Mouse (Mus musculus) lung, embryonic 14.5 days (tissue): ENCODE measurements around the gene Nhlh2. TPM values are rescaled to one million over a fixed set of nuclear protein-coding genes. Genes with fewer than 3 reads are reported as not detected.

ENCODE experiments used
- ATAC-seq: fragments of 200-750 bp; cut with Nextera tagmentation; 2 replicates; pipeline ENCODE4 v1.8.0; 2017; ENCODE audit warnings: mild to moderate bottlenecking, moderate TSS enrichment, moderate library complexity; ENCODE audit not compliant: insufficient read depth
- DNase-seq: peaks from one replicate; pipeline ENCODE4 v3.0.0-alpha.2; 2015
- H3K27ac ChIP-seq: fragments of 300-500 bp; sonication (generic); 2 replicates; pipeline ENCODE4 v1.5.1; 2014; ENCODE audit warnings: low read depth, mild to moderate bottlenecking, moderate library complexity
- H3K27me3 ChIP-seq: fragments of 300-500 bp; sonication (generic); 2 replicates; pipeline ENCODE4 v1.6.1; 2014; ENCODE audit warnings: low read length, control low read depth; ENCODE audit not compliant: insufficient read depth
- H3K36me3 ChIP-seq: fragments of 300-500 bp; sonication (generic); 2 replicates; pipeline ENCODE4 v1.6.1; 2014; ENCODE audit warnings: control low read depth; ENCODE audit not compliant: insufficient read depth
- H3K4me1 ChIP-seq: fragments of 300-500 bp; sonication (generic); 2 replicates; pipeline ENCODE4 v1.6.1; 2014; ENCODE audit warnings: antibody characterized with exemption, control low read depth; ENCODE audit not compliant: insufficient read depth
- H3K4me2 ChIP-seq: fragments of 300-500 bp; sonication (generic); 2 replicates; pipeline ENCODE4 v1.6.1; 2014; ENCODE audit warnings: mild to moderate bottlenecking
- H3K4me3 ChIP-seq: fragments of 300-500 bp; sonication (generic); 2 replicates; pipeline ENCODE4 v1.5.1; 2014; ENCODE audit warnings: low read depth, low read length
- H3K9ac ChIP-seq: fragments of 300-500 bp; sonication (generic); 2 replicates; pipeline ENCODE4 v1.6.1; 2014
- H3K9me3 ChIP-seq: fragments of 300-500 bp; sonication (generic); 2 replicates; pipeline ENCODE4 v1.6.1; 2016; ENCODE audit warnings: low read depth, low read length, control low read depth
- CTCF ChIP-seq: IDR thresholded peaks from 2 replicates; pipeline ENCODE4 v1.5.1; 2016; ENCODE audit warnings: antibody characterized with exemption, low read depth
- WGBS: fragments of 180-500 bp; shearing (Covaris S2); extraction: QIAGEN DNeasy Blood & Tissue Kit; methylation state at CpG from one replicate; pipeline ENCODE4 v1.1.7; 2014; 5-methylcytosine and 5-hydroxymethylcytosine counted together
- polyA plus RNA-seq: library from polyadenylated mRNA; unstranded; fragments of >200 nt; fragmentation: Nextera tagmentation; extraction: Ambion mirVana; gene quantifications from 2 replicates; pipeline ENCODE4 v1.2.1, GENCODE M21; 2014

The Nhlh2 gene
- polyA plus RNA-seq, 1 experiment from 2014 or later: not detected

DNA sequence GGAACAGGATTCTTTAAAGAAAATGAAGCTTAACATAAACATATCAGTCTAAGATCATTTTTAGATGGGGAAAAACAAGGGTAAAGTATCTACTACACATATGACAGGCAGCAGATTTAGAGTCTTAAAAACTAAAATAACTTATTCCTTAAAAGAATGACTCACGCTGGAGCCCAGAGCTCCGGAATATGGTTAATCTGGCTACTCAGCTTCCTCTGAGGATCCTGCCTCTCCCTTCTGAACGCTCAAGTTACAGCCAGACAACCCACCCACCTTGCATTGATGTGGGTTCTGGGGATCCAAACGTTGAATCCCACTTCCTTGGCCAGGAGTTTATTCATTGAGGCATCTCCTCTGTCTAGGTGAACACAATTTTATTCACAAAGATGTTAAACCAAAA is 26.0 kb upstream of the Nhlh2 start:
- H3K27me3 ChIP-seq: no peaks in the 10 kb centered on the region
- H3K4me2 ChIP-seq: no peak overlapping the region
- no peak for DNase-seq
- H3K9me3 ChIP-seq: no peaks in the 10 kb centered on the region
- no peak overlapping the region for H3K4me3 ChIP-seq
- no peak for TF ChIP-seq CTCF
- H3K9ac ChIP-seq: no peak overlapping the region
- H3K4me1 ChIP-seq: no peaks in the 10 kb centered on the region
- no peak overlapping the region for H3K27ac ChIP-seq
- H3K36me3 ChIP-seq: no peaks in the 10 kb centered on the region
- ATAC-seq: no peak
- WGBS: 51% methylated on average over 4 of the region's 4 CpGs

DNA sequence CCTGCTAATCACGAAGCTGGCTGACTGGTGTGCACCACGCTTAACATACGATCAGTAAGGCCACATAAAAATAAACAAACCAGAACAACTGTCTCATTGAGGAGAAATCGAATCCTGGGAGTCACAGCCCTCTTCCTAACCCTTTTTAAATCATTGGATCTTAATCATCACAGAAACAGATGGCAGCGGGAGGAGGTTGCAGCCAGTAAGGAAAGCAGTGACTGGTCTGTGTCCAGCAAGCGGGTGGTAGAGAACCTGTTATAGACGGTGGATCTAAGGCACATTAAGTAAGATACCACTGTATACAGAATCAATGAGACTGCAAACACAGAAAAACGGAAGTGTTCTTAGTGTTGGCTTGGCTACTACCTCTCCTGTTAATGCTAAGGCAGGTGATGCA is 24.2 kb upstream of the Nhlh2 start:
- no peak overlapping the region for H3K4me3 ChIP-seq
- H3K4me2 ChIP-seq: no peak overlapping the region
- no peak for TF ChIP-seq CTCF
- no peak for ATAC-seq
- no peak overlapping the region for H3K27ac ChIP-seq
- 50% methylated on average over 8 of the region's 8 CpGs for WGBS
- DNase-seq: no peak
- no peaks in the 10 kb centered on the region for H3K9me3 ChIP-seq
- H3K4me1 ChIP-seq: no peaks in the 10 kb centered on the region
- H3K27me3 ChIP-seq: no peaks in the 10 kb centered on the region
- no peaks in the 10 kb centered on the region for H3K36me3 ChIP-seq
- H3K9ac ChIP-seq: no peak overlapping the region

DNA sequence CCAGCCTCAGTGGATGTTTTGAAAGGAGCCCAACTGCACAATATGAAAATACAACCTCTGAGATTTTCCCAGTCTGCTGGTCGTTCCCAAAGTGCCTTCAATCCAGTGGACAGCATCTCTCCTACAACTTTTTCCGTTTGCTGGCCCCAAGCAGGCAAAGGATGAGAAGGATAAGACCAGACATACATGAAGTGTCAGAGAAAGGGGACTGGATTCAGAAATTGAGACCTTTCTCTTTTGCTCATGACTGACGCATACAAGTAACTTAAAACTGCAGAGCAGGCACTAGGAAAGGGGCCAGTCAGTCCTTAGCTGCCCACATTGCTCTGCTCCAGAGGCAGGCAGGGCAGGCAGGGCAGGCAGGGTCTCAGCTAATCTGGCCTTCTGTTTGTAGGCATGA is 19.7 kb upstream of the Nhlh2 start:
- no peak for TF ChIP-seq CTCF
- no peaks in the 10 kb centered on the region for H3K36me3 ChIP-seq
- H3K4me1 ChIP-seq: no peaks in the 10 kb centered on the region
- no peaks in the 10 kb centered on the region for H3K9me3 ChIP-seq
- no peak overlapping the region for H3K4me3 ChIP-seq
- no peak overlapping the region for H3K4me2 ChIP-seq
- DNase-seq: no peak
- H3K9ac ChIP-seq: no peak overlapping the region
- 42% methylated on average over 3 of the region's 3 CpGs for WGBS
- no peak overlapping the region for H3K27ac ChIP-seq
- ATAC-seq: no peak
- H3K27me3 ChIP-seq: no peaks in the 10 kb centered on the region

DNA sequence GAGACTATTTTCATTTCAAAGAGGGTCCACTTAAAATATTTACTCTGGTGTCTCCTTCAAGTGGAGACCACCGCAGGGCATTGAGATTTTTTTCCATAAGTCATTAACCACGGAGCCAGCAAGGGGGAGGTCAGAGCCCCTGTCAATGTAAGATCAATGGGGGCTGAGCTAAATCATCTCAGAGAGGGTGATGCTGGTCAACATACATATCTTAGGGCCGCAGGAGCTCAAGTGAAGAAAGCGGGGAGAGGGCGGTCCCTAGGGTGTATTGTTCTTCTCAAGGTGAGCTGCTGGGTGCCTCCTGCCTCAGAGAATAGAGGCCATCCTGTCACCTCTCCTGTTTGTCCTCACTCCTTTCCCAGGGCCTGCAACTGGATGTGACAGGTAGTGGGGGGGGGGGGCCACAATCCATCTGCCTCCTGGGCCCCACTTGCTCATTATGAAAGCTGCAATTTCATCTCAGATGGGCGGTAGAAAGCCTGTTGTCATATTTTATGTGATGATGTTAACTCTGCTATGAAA is 18.8 kb upstream of the Nhlh2 start:
- Histone ChIP-seq H3K4me3 (no peak overlapping the region), H3K27ac (no peak overlapping the region), H3K27me3 (no peaks in the 10 kb centered on the region), H3K36me3 (no peaks in the 10 kb centered on the region), H3K9me3 (no peaks in the 10 kb centered on the region), H3K9ac (no peak overlapping the region), H3K4me1 (no peaks in the 10 kb centered on the region), H3K4me2 (no peak overlapping the region)
- WGBS: 29% methylated on average over 6 of the region's 6 CpGs
- TF ChIP-seq CTCF: no peak
- no peak for DNase-seq
- ATAC-seq: no peak

DNA sequence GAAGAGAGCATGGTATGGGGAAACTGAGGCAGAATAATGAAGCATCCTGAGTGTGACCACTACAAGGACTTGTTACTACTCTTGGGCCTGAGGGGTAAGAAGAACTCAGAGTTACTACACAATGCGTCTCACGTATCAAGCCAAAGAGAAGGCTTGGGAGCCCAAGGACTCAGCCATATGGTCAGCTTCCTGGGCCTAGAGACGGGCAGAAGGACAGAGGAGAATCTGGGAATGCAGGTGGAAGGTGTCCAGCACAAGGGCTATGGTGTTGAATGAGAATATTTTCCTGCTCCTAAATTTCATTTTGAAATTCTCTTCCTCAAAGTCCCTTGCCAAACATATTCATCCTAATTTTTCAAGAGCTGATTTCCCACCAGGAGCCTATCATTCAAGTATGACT is 12.0 kb upstream of the Nhlh2 start:
- Histone ChIP-seq H3K27ac (no peak overlapping the region), H3K4me2 (no peak overlapping the region), H3K36me3 (no peaks in the 10 kb centered on the region), H3K4me1 (no peaks in the 10 kb centered on the region), H3K9me3 (no peaks in the 10 kb centered on the region), H3K9ac (no peak overlapping the region), H3K27me3 (no peaks in the 10 kb centered on the region), H3K4me3 (no peak overlapping the region)
- TF ChIP-seq CTCF: no peak
- DNase-seq: no peak
- WGBS: 86% methylated on average over 3 of the region's 3 CpGs
- ATAC-seq: no peak

DNA sequence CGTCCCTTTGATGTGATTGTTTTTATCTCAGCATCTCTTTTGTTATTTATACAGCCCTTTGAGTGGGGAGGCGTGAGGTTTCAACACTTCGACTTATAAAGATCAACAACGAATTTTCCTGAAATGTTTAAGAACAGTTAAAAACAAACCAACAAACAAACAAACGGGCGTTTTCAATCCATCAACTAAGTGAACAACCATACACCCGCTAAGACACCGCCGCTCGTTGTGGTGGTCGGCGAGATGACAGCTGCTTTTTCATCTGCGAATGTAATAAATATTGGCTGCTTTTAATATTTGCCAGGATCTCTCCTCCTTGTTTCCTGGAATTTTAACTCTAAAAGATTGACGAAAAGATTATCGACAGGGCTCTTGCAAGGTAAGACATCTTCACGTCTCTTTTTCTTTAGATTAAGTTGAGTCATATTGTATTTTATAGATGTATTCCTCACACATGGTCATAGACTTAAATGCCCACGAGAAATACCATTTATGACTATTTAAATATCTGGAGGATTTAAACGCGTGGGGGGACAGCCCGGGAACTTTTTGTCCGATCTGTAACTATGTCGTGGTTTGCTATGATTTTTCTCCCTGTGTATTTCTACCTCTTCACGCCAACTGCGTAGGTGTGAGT is 923 bp downstream of the Nhlh2 start:
- no peak overlapping the region for H3K9ac ChIP-seq
- DNase-seq (peak; percentile 34), ATAC-seq (no peak)
- WGBS: 6% methylated on average over 24 of the region's 24 CpGs
- no peaks in the 10 kb centered on the region for H3K36me3 ChIP-seq
- peak overlapping the region; percentile 61; the same call in 1 of the 2 replicates for H3K4me2 ChIP-seq
- TF ChIP-seq CTCF: no peak
- peaks cover 76% of the 10 kb centered on the region for H3K27me3 ChIP-seq
- H3K9me3 ChIP-seq: no peaks in the 10 kb centered on the region
- peaks cover 6% of the 10 kb centered on the region; the same call in 1 of the 2 replicates for H3K4me1 ChIP-seq
- H3K27ac ChIP-seq: no peak overlapping the region
- H3K4me3 ChIP-seq: peak overlapping the region; percentile 36; the same call in 1 of the 2 replicates

DNA sequence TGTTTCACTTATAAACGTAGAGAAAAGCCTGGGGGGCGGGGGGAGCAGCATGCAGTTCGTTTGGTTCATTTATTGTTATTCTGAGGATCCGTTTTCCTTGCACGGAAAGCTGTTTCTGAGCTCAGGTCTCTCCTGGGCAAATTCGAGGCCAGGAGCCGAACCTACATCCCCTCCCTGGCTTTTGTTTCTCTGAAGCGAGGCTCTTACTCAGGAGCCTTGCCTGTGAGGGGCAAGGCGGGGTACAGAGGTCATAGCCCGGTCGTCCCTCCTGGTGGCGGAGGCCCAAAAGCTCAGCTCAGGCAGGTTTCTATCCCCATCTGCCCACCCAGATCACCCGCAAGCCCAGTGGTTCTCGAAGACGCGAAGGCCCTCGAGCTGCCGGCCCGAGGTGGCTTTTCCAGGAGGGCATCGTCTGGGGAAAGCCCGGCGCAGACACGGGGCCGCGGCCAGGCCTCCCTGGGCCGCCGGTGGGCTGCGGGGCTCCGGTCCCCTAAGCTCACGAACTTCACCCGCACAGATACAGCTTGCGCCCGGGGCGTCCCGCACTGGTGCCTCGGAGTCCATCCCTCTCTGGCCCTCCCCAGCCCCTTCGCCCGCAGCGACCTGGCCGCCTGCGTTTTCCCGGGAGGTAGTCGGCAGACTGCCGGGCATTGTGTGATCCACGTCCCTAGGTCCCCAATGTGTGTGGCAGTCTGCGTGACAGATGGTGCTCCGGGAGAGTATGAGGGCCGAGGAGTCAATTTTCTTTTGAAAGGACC is 1.6 kb downstream of the Nhlh2 start:
- H3K4me2 ChIP-seq: peak overlapping the region; percentile 61
- peak overlapping the region; percentile 36 for H3K4me3 ChIP-seq
- H3K27ac ChIP-seq: no peak overlapping the region
- 3% methylated on average over 48 of the region's 48 CpGs for WGBS
- no peaks in the 10 kb centered on the region for H3K9me3 ChIP-seq
- ATAC-seq (peak; percentile 38; the same call in 1 of the 2 replicates), DNase-seq (peak; percentile 35)
- H3K36me3 ChIP-seq: no peaks in the 10 kb centered on the region
- peaks cover 82% of the 10 kb centered on the region for H3K27me3 ChIP-seq
- peaks cover 6% of the 10 kb centered on the region; the same call in 1 of the 2 replicates for H3K4me1 ChIP-seq
- peak overlapping the region; percentile 16; the same call in 1 of the 2 replicates for H3K9ac ChIP-seq
- no peak for TF ChIP-seq CTCF
